Comparison of ENCODE assay signal across 8 mouse cellular contexts in the genomic region with DNA sequence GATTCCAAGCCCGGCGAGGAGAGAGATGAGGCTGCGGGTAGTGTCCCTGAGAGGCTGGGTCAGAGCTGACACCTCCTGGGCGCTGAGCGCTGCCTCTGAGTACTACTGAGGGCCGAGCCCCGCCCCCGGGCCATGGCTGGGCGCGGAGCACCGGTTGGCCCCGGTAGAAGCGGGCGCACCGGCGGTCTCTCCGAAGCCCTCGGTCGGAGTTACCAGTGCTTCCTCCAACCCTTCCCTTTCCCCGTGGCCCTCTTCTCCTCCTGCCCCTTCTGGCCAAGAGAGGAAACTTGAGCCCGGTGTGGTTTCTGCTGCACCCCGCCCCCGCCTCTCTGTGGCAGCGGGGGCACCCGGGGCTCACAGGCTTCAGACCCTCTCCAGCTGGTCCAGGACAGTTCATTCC. TPM values are rescaled to one million over a fixed set of nuclear protein-coding genes. Genes with fewer than 3 reads are reported as not detected.
DNase-seq lines count a peak whose midpoint lies in the region; ATAC-seq and TF ChIP-seq lines count a peak whose summit lies in the region.

No protein-coding gene starts in this region.

- peaks cover 5% of the 10 kb centered on the region; the same call in 1 of the 2 replicates for H3K4me1 ChIP-seq in forebrain, postnatal 0 days (ENCODE audit: insufficient read depth)
- H3K4me1 ChIP-seq in intestine, embryonic 15.5 days (replicated peaks), result peaks cover 19% of the 10 kb centered on the region
- H3K4me1 ChIP-seq in liver, postnatal 0 days (ENCODE audit: insufficient read depth), result peaks cover 54% of the 10 kb centered on the region

- WGBS in forebrain, postnatal 0 days, result 2% methylated on average over 25 of the region's 25 CpGs
- WGBS in intestine, embryonic 15.5 days, result under 1% methylated on average over 25 of the region's 25 CpGs
- WGBS in liver, postnatal 0 days (ENCODE audit: insufficient replicate concordance), result 1% methylated on average over 25 of the region's 25 CpGs

- H3K27ac ChIP-seq in forebrain, postnatal 0 days (ENCODE audit: low read depth, low read length), result no peak overlapping the region
- H3K27ac ChIP-seq in intestine, embryonic 15.5 days, result no peak overlapping the region
- peak overlapping the region; percentile 91 for H3K27ac ChIP-seq in liver, postnatal 0 days (ENCODE audit: low read depth)

- H3K4me3 ChIP-seq in forebrain, postnatal 0 days (ENCODE audit: low read depth, low read length), result peak overlapping the region; percentile 22
- peak overlapping the region; percentile 42 for H3K4me3 ChIP-seq in intestine, embryonic 15.5 days (replicated peaks)
- H3K4me3 ChIP-seq in liver, postnatal 0 days (ENCODE audit: low read depth, low read length), result peak overlapping the region; percentile 67

- ATAC-seq in forebrain, postnatal 0 days, result 0 out of 2 replicates have a peak, but pooled peaks have one; percentile 20
- peak; percentile 52 for ATAC-seq in intestine, embryonic 15.5 days
- ATAC-seq in liver, postnatal 0 days, result peak; percentile 37

- H3K27me3 ChIP-seq in forebrain, postnatal 0 days (ENCODE audit: insufficient read depth, low read length), result peaks cover 15% of the 10 kb centered on the region; the same call in 1 of the 2 replicates
- H3K27me3 ChIP-seq in intestine, embryonic 15.5 days (replicated peaks), result no peaks in the 10 kb centered on the region
- H3K27me3 ChIP-seq in liver, postnatal 0 days (ENCODE audit: insufficient read depth, low read length), result no peaks in the 10 kb centered on the region

- no peaks in the 10 kb centered on the region for H3K36me3 ChIP-seq in forebrain, postnatal 0 days (ENCODE audit: insufficient read depth)
- no peaks in the 10 kb centered on the region for H3K36me3 ChIP-seq in intestine, embryonic 15.5 days
- peaks cover 15% of the 10 kb centered on the region for H3K36me3 ChIP-seq in liver, postnatal 0 days (replicated peaks; ENCODE audit: insufficient read depth, low read length)

- TF ChIP-seq EP300 in liver, postnatal 0 days (IDR thresholded peaks at IDR 0.05; ENCODE audit: low read depth), result no peak

- DNase-seq in CD4-positive, CD25-positive, alpha-beta regulatory T cell, adult 2 months (ENCODE audit: low read depth, low spot score), result peak; percentile 55
- DNase-seq in adrenal gland, postnatal 10 days, result peak; percentile 60
- no peak for DNase-seq in forebrain, postnatal 0 days
- peak; percentile 85 for DNase-seq in liver, postnatal 0 days
- DNase-seq in neural tube, embryonic 10.5 days (ENCODE audit: extremely low spot score, low spot score), result peak; percentile 60
- DNase-seq in urinary bladder, postnatal 36 days (ENCODE audit: low spot score in 2 of 2), result peak; percentile 12 to 13
- no peak for DNase-seq in frontal cortex, adult 2 months (ENCODE audit: extremely low spot score in 1 of 2, low spot score in 1 of 2)

- H3K9ac ChIP-seq in forebrain, postnatal 0 days, result peak overlapping the region; percentile 33; the same call in 1 of the 2 replicates
- H3K9ac ChIP-seq in intestine, embryonic 15.5 days, result peak overlapping the region; percentile 63
- H3K9ac ChIP-seq in liver, postnatal 0 days (replicated peaks), result peak overlapping the region; percentile 83

- H3K9me3 ChIP-seq in forebrain, postnatal 0 days (ENCODE audit: low read length), result no peaks in the 10 kb centered on the region
- no peaks in the 10 kb centered on the region for H3K9me3 ChIP-seq in intestine, embryonic 15.5 days
- H3K9me3 ChIP-seq in liver, postnatal 0 days (ENCODE audit: low read length), result no peaks in the 10 kb centered on the region

- peak overlapping the region; percentile 53 for H3K4me2 ChIP-seq in forebrain, postnatal 0 days (ENCODE audit: low read depth)
- H3K4me2 ChIP-seq in intestine, embryonic 15.5 days (replicated peaks), result peak overlapping the region; percentile 91
- H3K4me2 ChIP-seq in liver, postnatal 0 days (ENCODE audit: low read depth, low read length), result peak overlapping the region; percentile 81

- TF ChIP-seq CTCF in forebrain, postnatal 0 days (IDR thresholded peaks at IDR 0.05; ENCODE audit: low read depth), result peak; percentile 23; the same call in 1 of the 2 replicates
- TF ChIP-seq CTCF in liver, postnatal 0 days (IDR thresholded peaks at IDR 0.05; ENCODE audit: low read depth), result peak; percentile 55

RNA-seq across cellular contexts. Expression of a gene that starts 3.0 kb away (rescaled TPM):
- 1 to 10 TPM; 3.2 to 4.3 TPM for total RNA-seq in adrenal gland, postnatal 10 days (2021)
- 0.85 and 1.6 TPM in 2 replicates for total RNA-seq in forebrain, postnatal 0 days (2014; rRNA removed)
- polyA plus RNA-seq in forebrain, postnatal 0 days (2015; fragmentation: Nextera tagmentation; extraction: Ambion mirVana), result 0.30 and 0.34 TPM in 2 replicates
- polyA plus RNA-seq in intestine, embryonic 15.5 days (2015; fragmentation: Nextera tagmentation; extraction: Ambion mirVana), result 3.5 and 4.9 TPM in 2 replicates
- 85.8 and 89.1 TPM in 2 replicates for polyA plus RNA-seq in liver, postnatal 0 days (2015; fragmentation: Nextera tagmentation; extraction: Ambion mirVana)
- polyA plus RNA-seq in frontal cortex, adult 2 months (2012; rRNA removed), result 0.48 TPM in 1 of 2 replicates, not detected in the other

RNA-seq across cellular contexts. Expression of a gene that starts 14.9 kb away (rescaled TPM):
- total RNA-seq in adrenal gland, postnatal 10 days (2021), result 100 to 1,000 TPM; 248 to 299 TPM
- total RNA-seq in forebrain, postnatal 0 days (2014; rRNA removed), result 205 and 270 TPM in 2 replicates
- 653 and 670 TPM in 2 replicates for polyA plus RNA-seq in forebrain, postnatal 0 days (2015; fragmentation: Nextera tagmentation; extraction: Ambion mirVana)
- polyA plus RNA-seq in intestine, embryonic 15.5 days (2015; fragmentation: Nextera tagmentation; extraction: Ambion mirVana), result 652 and 741 TPM in 2 replicates
- 126 and 151 TPM in 2 replicates for polyA plus RNA-seq in liver, postnatal 0 days (2015; fragmentation: Nextera tagmentation; extraction: Ambion mirVana)
- polyA plus RNA-seq in frontal cortex, adult 2 months (2012; rRNA removed), result 360 and 407 TPM in 2 replicates

RNA-seq across cellular contexts. Expression of a gene that starts 15.6 kb away (rescaled TPM):
- 10 to 100 TPM; 66.6 to 85.8 TPM for total RNA-seq in adrenal gland, postnatal 10 days (2021)
- total RNA-seq in forebrain, postnatal 0 days (2014; rRNA removed), result 139 and 181 TPM in 2 replicates
- 74.1 and 90.4 TPM in 2 replicates for polyA plus RNA-seq in forebrain, postnatal 0 days (2015; fragmentation: Nextera tagmentation; extraction: Ambion mirVana)
- 86.7 and 98.0 TPM in 2 replicates for polyA plus RNA-seq in intestine, embryonic 15.5 days (2015; fragmentation: Nextera tagmentation; extraction: Ambion mirVana)
- 19.0 and 23.3 TPM in 2 replicates for polyA plus RNA-seq in liver, postnatal 0 days (2015; fragmentation: Nextera tagmentation; extraction: Ambion mirVana)
- 70.1 and 79.9 TPM in 2 replicates for polyA plus RNA-seq in frontal cortex, adult 2 months (2012; rRNA removed)

RNA-seq across cellular contexts. Expression of a gene that starts 17.3 kb away (rescaled TPM):
- total RNA-seq in adrenal gland, postnatal 10 days (2021), result 100 to 1,000 TPM; 114 TPM
- total RNA-seq in forebrain, postnatal 0 days (2014; rRNA removed), result 120 and 147 TPM in 2 replicates
- 209 and 217 TPM in 2 replicates for polyA plus RNA-seq in forebrain, postnatal 0 days (2015; fragmentation: Nextera tagmentation; extraction: Ambion mirVana)
- polyA plus RNA-seq in intestine, embryonic 15.5 days (2015; fragmentation: Nextera tagmentation; extraction: Ambion mirVana), result 259 and 262 TPM in 2 replicates
- 110 and 121 TPM in 2 replicates for polyA plus RNA-seq in liver, postnatal 0 days (2015; fragmentation: Nextera tagmentation; extraction: Ambion mirVana)
- polyA plus RNA-seq in frontal cortex, adult 2 months (2012; rRNA removed), result 141 and 146 TPM in 2 replicates

RNA-seq across cellular contexts. Expression of a gene that starts 55.2 kb away (rescaled TPM):
- not detected for total RNA-seq in adrenal gland, postnatal 10 days (2021)
- total RNA-seq in forebrain, postnatal 0 days (2014; rRNA removed), result 0.29 and 0.54 TPM in 2 replicates
- polyA plus RNA-seq in forebrain, postnatal 0 days (2015; fragmentation: Nextera tagmentation; extraction: Ambion mirVana), result 0.31 and 0.33 TPM in 2 replicates
- 0.20 and 0.29 TPM in 2 replicates for polyA plus RNA-seq in intestine, embryonic 15.5 days (2015; fragmentation: Nextera tagmentation; extraction: Ambion mirVana)
- 1.1 and 1.8 TPM in 2 replicates for polyA plus RNA-seq in liver, postnatal 0 days (2015; fragmentation: Nextera tagmentation; extraction: Ambion mirVana)
- polyA plus RNA-seq in frontal cortex, adult 2 months (2012; rRNA removed), result 1.3 and 1.5 TPM in 2 replicates

Comparison
In these comparisons a context has a peak if more than half of its experiments do, and no peak if none do; other contexts are left out.
1. DNase-seq: peak in CD4-positive, CD25-positive, alpha-beta regulatory T cell, adult 2 months (single experiment), adrenal gland, postnatal 10 days (single experiment), liver, postnatal 0 days (single experiment), neural tube, embryonic 10.5 days (single experiment) and urinary bladder, postnatal 36 days (2 of 2); none in forebrain, postnatal 0 days (single experiment) and frontal cortex, adult 2 months (0 of 2).
2. H3K9ac ChIP-seq: peak in every context shown above with its lines; median percentile 83 in liver, postnatal 0 days; 63 in intestine, embryonic 15.5 days; 33 in forebrain, postnatal 0 days.
3. RNA of a gene that starts 3.0 kb away (polyA plus RNA-seq): 85.8 to 89.1 TPM in liver, postnatal 0 days; 3.5 to 4.9 TPM in intestine, embryonic 15.5 days, 0.30 to 0.34 TPM in forebrain, postnatal 0 days and 0.48 TPM in frontal cortex, adult 2 months; every median in the first group is over 10 times any median in the second.
4. Peak in every context shown above with its lines, with median percentiles within 50 percentile points of each other: ATAC-seq, H3K4me2 ChIP-seq and H3K4me3 ChIP-seq.